Mouse (Mus musculus): ENCODE results near the gene Fam196b. TPM values are rescaled to one million over a fixed set of nuclear protein-coding genes. Genes with fewer than 3 reads are reported as not detected.

Fam196b gene
- polyA plus RNA-seq, 1 experiment from 2014 or later: 0.86 TPM

DNA sequence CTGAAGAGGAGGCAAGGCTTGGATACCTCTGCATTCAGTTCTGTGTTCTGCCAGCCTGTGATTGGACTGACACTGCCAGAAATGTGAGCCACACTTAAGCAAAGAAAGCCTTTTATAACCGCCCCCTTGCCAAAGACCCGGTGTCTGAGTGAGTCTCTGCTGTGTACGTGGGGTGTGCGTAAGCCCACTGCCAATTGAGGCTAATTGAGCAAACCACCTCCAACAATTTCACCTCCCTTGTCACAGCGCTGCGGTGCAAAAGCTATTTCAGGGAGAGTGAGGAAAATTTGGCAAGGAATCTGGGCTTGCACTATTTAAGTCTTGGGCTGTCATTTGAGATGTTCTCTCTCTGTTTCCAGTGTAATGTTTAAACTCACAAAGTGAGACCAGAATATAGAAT is 106.4 kb downstream of the Fam196b start:
- Histone ChIP-seq H3K9ac (no peak overlapping the region), H3K9me3 (no peaks in the 10 kb centered on the region), H3K4me2 (no peak overlapping the region), H3K36me3 (replicated peaks) (no peaks in the 10 kb centered on the region), H3K4me3 (replicated peaks) (no peak overlapping the region), H3K4me1 (peaks cover 10% of the 10 kb centered on the region), H3K27me3 (no peaks in the 10 kb centered on the region; the same call in 1 of the 2 replicates), H3K27ac (no peak overlapping the region)
- 58% methylated on average over 6 of the region's 6 CpGs for WGBS
- no peak for ATAC-seq (ENCODE audit: low FRiP score)

DNA sequence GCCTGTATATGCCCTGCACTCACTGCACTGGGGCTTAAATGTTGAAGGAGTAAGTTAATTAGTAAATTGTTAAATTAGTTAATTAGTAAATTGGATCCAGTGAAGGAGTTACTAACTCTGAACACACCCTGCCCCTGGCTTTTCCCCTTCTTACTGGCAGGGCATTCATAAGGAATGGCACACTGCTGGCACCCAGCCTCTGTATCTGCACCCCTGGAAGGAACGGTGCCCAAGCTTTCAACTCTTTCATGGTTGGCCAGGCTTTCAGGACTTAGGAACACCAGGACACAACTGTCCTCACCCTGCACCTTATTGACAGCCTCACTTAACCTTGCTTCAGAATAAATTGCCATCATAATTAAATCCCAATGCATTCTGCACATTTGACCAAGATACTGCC is 109.9 kb downstream of the Fam196b start:
- WGBS: 75% methylated on average over 1 of the region's 1 CpGs
- H3K27ac ChIP-seq: no peak overlapping the region
- H3K9ac ChIP-seq: no peak overlapping the region
- ATAC-seq (ENCODE audit: low FRiP score): no peak
- no peak overlapping the region for H3K4me3 ChIP-seq (replicated peaks)
- H3K4me2 ChIP-seq: no peak overlapping the region
- no peaks in the 10 kb centered on the region for H3K36me3 ChIP-seq (replicated peaks)
- no peaks in the 10 kb centered on the region for H3K27me3 ChIP-seq
- H3K9me3 ChIP-seq: no peaks in the 10 kb centered on the region
- no peaks in the 10 kb centered on the region for H3K4me1 ChIP-seq

GRCm38 (mm10) chr11:34427212-34427611 is 112.6 kb downstream of the Fam196b start:
- 85% methylated on average over 5 of the region's 5 CpGs for WGBS
- H3K9me3 ChIP-seq: no peaks in the 10 kb centered on the region
- H3K27ac ChIP-seq: no peak overlapping the region
- no peaks in the 10 kb centered on the region for H3K4me1 ChIP-seq
- no peak overlapping the region for H3K4me3 ChIP-seq (replicated peaks)
- ATAC-seq (ENCODE audit: low FRiP score): no peak
- no peak overlapping the region for H3K4me2 ChIP-seq
- no peaks in the 10 kb centered on the region for H3K27me3 ChIP-seq
- H3K9ac ChIP-seq: no peak overlapping the region
- H3K36me3 ChIP-seq (replicated peaks): no peaks in the 10 kb centered on the region

DNA sequence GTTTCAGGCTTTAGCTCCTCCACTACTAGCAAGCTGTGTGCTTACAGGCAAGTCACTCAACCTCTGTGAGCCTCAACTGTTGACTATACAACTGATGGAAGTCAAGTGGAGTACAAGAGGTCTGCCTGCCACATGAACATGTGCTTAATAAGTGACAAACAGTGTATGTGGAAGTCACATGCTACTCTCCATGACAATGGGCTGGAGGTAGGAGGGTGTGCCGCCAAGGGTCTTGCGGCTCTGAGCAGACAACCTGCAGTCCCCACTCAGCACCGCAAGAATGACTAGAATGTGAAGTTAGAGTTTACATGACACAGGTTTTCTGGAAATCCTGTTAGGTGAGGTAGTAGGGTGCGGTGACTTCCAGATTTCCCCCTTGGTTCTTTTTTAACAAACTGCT is 116.3 kb downstream of the Fam196b start:
- ATAC-seq (ENCODE audit: low FRiP score): no peak
- no peak overlapping the region for H3K4me2 ChIP-seq
- no peaks in the 10 kb centered on the region for H3K27me3 ChIP-seq
- 80% methylated on average over 4 of the region's 4 CpGs for WGBS
- no peak overlapping the region for H3K27ac ChIP-seq
- H3K4me3 ChIP-seq (replicated peaks): no peak overlapping the region
- H3K36me3 ChIP-seq (replicated peaks): no peaks in the 10 kb centered on the region
- H3K9ac ChIP-seq: no peak overlapping the region
- H3K4me1 ChIP-seq: no peaks in the 10 kb centered on the region
- H3K9me3 ChIP-seq: no peaks in the 10 kb centered on the region

DNA sequence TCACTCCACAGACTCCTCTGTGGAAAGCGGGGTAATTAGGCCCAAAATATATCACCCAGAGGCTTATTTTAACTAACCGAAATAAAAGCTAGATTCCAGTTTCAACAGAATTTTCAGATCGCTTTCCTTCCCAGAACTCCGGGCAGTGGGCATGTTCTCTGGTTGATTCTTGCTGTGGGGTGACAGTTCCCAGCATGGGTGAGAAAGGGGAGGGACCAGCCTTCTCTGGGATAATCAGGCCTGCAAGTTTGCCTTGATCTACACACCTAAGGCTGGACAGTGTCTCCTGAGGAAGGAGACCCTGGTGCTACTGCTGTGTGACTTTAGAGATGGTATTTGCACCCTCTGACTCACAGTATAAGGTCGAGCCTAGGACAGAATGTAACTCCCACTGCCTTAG is 116.7 kb downstream of the Fam196b start:
- Histone ChIP-seq H3K27me3 (no peaks in the 10 kb centered on the region), H3K4me3 (replicated peaks) (no peak overlapping the region), H3K9ac (no peak overlapping the region), H3K4me2 (no peak overlapping the region), H3K36me3 (replicated peaks) (no peaks in the 10 kb centered on the region), H3K27ac (no peak overlapping the region), H3K4me1 (no peaks in the 10 kb centered on the region), H3K9me3 (no peaks in the 10 kb centered on the region)
- WGBS: 79% methylated on average over 5 of the region's 5 CpGs
- ATAC-seq (ENCODE audit: low FRiP score): no peak

DNA sequence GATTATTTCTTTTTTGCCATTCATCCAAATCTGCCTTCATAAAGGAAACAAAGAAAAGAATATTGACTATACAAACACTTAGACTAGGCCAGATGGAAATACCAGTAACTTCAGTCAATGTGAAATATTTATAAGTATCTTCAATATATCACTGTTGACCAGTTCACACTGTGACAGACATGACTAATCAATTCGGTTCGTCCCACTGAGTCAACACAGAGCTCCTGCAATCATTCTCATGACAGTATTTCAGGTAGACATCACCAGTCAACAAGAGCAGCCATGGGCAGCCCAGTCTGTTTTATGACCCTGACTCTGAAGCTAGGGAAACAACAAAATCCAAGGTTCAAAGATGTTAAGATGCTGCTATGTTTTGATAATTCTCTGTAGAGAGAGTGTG is 117.4 kb downstream of the Fam196b start:
- ATAC-seq (ENCODE audit: low FRiP score): no peak
- H3K9me3 ChIP-seq: no peaks in the 10 kb centered on the region
- no peaks in the 10 kb centered on the region for H3K27me3 ChIP-seq
- H3K4me2 ChIP-seq: no peak overlapping the region
- no peaks in the 10 kb centered on the region for H3K36me3 ChIP-seq (replicated peaks)
- H3K27ac ChIP-seq: no peak overlapping the region
- no peak overlapping the region for H3K4me3 ChIP-seq (replicated peaks)
- H3K9ac ChIP-seq: no peak overlapping the region
- H3K4me1 ChIP-seq: no peaks in the 10 kb centered on the region
- 92% methylated on average over 2 of the region's 2 CpGs for WGBS

DNA sequence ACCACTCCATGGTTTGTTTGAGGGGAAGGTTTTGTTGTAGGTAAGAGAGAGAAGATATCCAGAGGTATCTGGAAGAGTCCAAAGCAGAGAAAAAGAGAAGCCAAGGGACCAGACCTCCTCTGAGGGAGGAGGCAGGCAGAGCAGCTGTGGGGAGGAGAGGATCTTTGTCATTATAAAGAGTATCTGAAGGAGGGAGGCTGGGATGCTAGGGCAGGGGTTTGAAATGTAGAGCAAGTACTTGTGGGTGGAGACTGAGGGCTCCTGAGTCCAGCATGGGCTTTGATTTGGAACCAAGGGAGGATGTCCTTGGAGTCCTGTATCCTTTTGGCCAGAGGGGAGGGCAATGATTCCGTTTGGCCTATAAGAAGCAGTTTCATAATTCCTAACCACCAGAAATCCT is 122.8 kb downstream of the Fam196b start:
- H3K9me3 ChIP-seq: no peaks in the 10 kb centered on the region
- H3K9ac ChIP-seq: no peak overlapping the region
- 83% methylated on average over 1 of the region's 1 CpGs for WGBS
- ATAC-seq (ENCODE audit: low FRiP score): no peak
- no peak overlapping the region for H3K27ac ChIP-seq
- H3K4me2 ChIP-seq: no peak overlapping the region
- no peaks in the 10 kb centered on the region for H3K27me3 ChIP-seq
- H3K36me3 ChIP-seq (replicated peaks): no peaks in the 10 kb centered on the region
- H3K4me1 ChIP-seq: no peaks in the 10 kb centered on the region
- H3K4me3 ChIP-seq (replicated peaks): no peak overlapping the region

- Histone ChIP-seq H3K9ac (no peak overlapping the region), H3K4me2 (no peak overlapping the region), H3K36me3 (replicated peaks) (no peaks in the 10 kb centered on the region), H3K27ac (no peak overlapping the region), H3K9me3 (no peaks in the 10 kb centered on the region), H3K4me3 (replicated peaks) (no peak overlapping the region), H3K4me1 (no peaks in the 10 kb centered on the region), H3K27me3 (no peaks in the 10 kb centered on the region)
- ATAC-seq (ENCODE audit: low FRiP score): no peak
- 69% methylated on average over 2 of the region's 2 CpGs for WGBS
These were observed 123.8 kb downstream of the Fam196b start for GRCm38 (mm10) chr11:34438429-34438828.

DNA sequence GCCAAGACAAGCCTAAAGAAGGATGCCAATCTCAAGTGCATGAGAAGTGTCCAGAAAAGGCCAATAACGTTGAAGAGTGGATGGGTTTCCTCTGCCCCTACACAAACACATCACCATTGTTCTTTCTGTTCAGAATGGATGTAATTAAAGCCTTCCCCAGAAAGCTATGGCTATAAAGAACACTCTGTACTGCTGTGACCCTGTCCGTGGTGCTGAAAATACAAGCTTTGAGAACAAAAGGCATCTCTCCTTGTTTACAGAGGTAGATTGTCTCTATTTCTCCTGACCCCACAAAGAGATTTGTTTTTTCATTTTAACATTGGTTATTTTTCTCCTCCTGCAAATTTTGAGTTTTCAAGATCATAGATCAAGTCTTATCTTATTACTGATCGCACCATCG is 133.3 kb downstream of the Fam196b start:
- Histone ChIP-seq H3K9ac (no peak overlapping the region), H3K27me3 (no peaks in the 10 kb centered on the region), H3K4me3 (replicated peaks) (no peak overlapping the region), H3K4me1 (0 out of 2 replicates have a peak, but pooled peaks cover 3% of the 10 kb centered on the region), H3K36me3 (replicated peaks) (no peaks in the 10 kb centered on the region), H3K4me2 (no peak overlapping the region), H3K9me3 (no peaks in the 10 kb centered on the region), H3K27ac (no peak overlapping the region)
- 40% methylated on average over 4 of the region's 4 CpGs for WGBS
- ATAC-seq (ENCODE audit: low FRiP score): no peak

DNA sequence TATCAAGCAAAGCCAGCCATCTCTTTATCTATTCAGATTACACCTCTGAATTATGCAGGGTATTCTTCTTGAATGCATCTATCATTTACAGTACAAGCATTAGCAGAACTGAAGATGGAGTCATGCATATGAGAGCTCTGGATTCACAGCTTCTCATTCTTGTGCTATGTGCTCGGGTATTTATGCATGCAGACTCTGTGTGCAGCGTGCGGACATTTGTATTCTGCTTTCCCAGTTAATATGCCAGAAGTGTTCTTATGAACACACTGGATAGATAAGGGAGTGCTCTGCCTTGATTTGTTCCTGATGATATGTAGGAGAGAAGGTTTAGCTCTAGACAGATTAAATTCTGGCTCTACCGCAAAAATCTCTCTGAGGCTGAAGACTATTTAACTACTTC is 135.3 kb downstream of the Fam196b start:
- no peak for ATAC-seq (ENCODE audit: low FRiP score)
- Histone ChIP-seq H3K4me1 (0 out of 2 replicates have a peak, but pooled peaks cover 3% of the 10 kb centered on the region), H3K9me3 (no peaks in the 10 kb centered on the region), H3K27me3 (no peaks in the 10 kb centered on the region), H3K4me3 (replicated peaks) (no peak overlapping the region), H3K9ac (no peak overlapping the region), H3K4me2 (no peak overlapping the region), H3K36me3 (replicated peaks) (no peaks in the 10 kb centered on the region), H3K27ac (no peak overlapping the region)
- 84% methylated on average over 4 of the region's 4 CpGs for WGBS

GRCm38 (mm10) chr11:34467056-34467455 is 152.4 kb downstream of the Fam196b start:
- Histone ChIP-seq H3K27me3 (no peaks in the 10 kb centered on the region), H3K4me1 (no peaks in the 10 kb centered on the region), H3K9me3 (no peaks in the 10 kb centered on the region), H3K4me3 (replicated peaks) (no peak overlapping the region), H3K36me3 (replicated peaks) (no peaks in the 10 kb centered on the region), H3K4me2 (no peak overlapping the region), H3K27ac (no peak overlapping the region), H3K9ac (no peak overlapping the region)
- WGBS: 53% methylated on average over 1 of the region's 1 CpGs
- ATAC-seq (ENCODE audit: low FRiP score): no peak

- H3K4me3 ChIP-seq (replicated peaks): no peak overlapping the region
- H3K9me3 ChIP-seq: no peaks in the 10 kb centered on the region
- no peak for ATAC-seq (ENCODE audit: low FRiP score)
- no peak overlapping the region for H3K4me2 ChIP-seq
- H3K36me3 ChIP-seq (replicated peaks): no peaks in the 10 kb centered on the region
- no peaks in the 10 kb centered on the region for H3K27me3 ChIP-seq
- no peak overlapping the region for H3K9ac ChIP-seq
- no peaks in the 10 kb centered on the region for H3K4me1 ChIP-seq
- WGBS: 56% methylated on average over 3 of the region's 3 CpGs
- no peak overlapping the region for H3K27ac ChIP-seq
These were observed 153.9 kb downstream of the Fam196b start for GRCm38 (mm10) chr11:34468571-34468970.

GRCm38 (mm10) chr11:34469792-34470191 is 155.2 kb downstream of the Fam196b start:
- Histone ChIP-seq H3K9me3 (no peaks in the 10 kb centered on the region), H3K4me3 (replicated peaks) (no peak overlapping the region), H3K27me3 (no peaks in the 10 kb centered on the region), H3K9ac (no peak overlapping the region), H3K4me2 (no peak overlapping the region), H3K36me3 (replicated peaks) (no peaks in the 10 kb centered on the region), H3K4me1 (no peaks in the 10 kb centered on the region), H3K27ac (no peak overlapping the region)
- ATAC-seq (ENCODE audit: low FRiP score): no peak
- WGBS: 89% methylated on average over 2 of the region's 2 CpGs

Measured in forebrain, embryonic 12.5 days (tissue).